Mouse (Mus musculus) kidney, postnatal 0 days (tissue): ENCODE data around the gene Mrpl22. TPM values are rescaled to one million over a fixed set of nuclear protein-coding genes. Genes with fewer than 3 reads are reported as not detected.

ENCODE experiments used
- ATAC-seq: fragments of 200-750 bp; cut with Nextera tagmentation; replicated peaks from 2 replicates; pipeline ENCODE4 v1.8.0; 2017; ENCODE audit warnings: low read depth, moderate number of reproducible peaks, moderate TSS enrichment, moderate library complexity; ENCODE audit not compliant: low FRiP score
- DNase-seq: peaks from one replicate; pipeline ENCODE4 v3.0.0-alpha.2; 2016; ENCODE audit warnings: low spot score
- H3K27ac ChIP-seq: fragments of 300-500 bp; sonication (generic); 2 replicates; pipeline ENCODE4 v1.5.1; 2014; ENCODE audit warnings: mild to moderate bottlenecking
- H3K27me3 ChIP-seq: fragments of 300-500 bp; sonication (generic); 2 replicates; pipeline ENCODE4 v1.6.1; 2014; ENCODE audit warnings: low read length, mixed read lengths; ENCODE audit not compliant: insufficient read depth
- H3K36me3 ChIP-seq: fragments of 300-500 bp; sonication (generic); 2 replicates; pipeline ENCODE4 v1.6.1; 2014; ENCODE audit warnings: low read length, mixed read lengths; ENCODE audit not compliant: insufficient read depth
- H3K4me1 ChIP-seq: fragments of 300-500 bp; sonication (generic); replicated peaks from 2 replicates; pipeline ENCODE4 v1.6.1; 2014; ENCODE audit warnings: antibody characterized with exemption, low read length, mixed read lengths; ENCODE audit not compliant: insufficient read depth
- H3K4me2 ChIP-seq: fragments of 300-500 bp; sonication (generic); 2 replicates; pipeline ENCODE4 v1.6.1; 2014; ENCODE audit warnings: mild to moderate bottlenecking, low read length, moderate library complexity, mixed read lengths
- H3K4me3 ChIP-seq: fragments of 300-500 bp; sonication (generic); replicated peaks from 2 replicates; pipeline ENCODE4 v1.5.1; 2014; ENCODE audit warnings: low read depth, low read length
- H3K9ac ChIP-seq: fragments of 300-500 bp; sonication (generic); 2 replicates; pipeline ENCODE4 v1.6.1; 2014; ENCODE audit warnings: low read depth, low read length
- H3K9me3 ChIP-seq: fragments of 300-500 bp; sonication (generic); replicated peaks from 2 replicates; pipeline ENCODE4 v1.6.1; 2016; ENCODE audit warnings: low read length, inconsistent platforms, mixed read lengths
- CTCF ChIP-seq: IDR thresholded peaks from 2 replicates; pipeline ENCODE4 v1.5.1; 2016; ENCODE audit warnings: antibody characterized with exemption, low read depth, mild to moderate bottlenecking, moderate library complexity
- WGBS: fragments of 180-500 bp; shearing (Covaris S2); extraction: QIAGEN DNeasy Blood & Tissue Kit; methylation state at CpG from one replicate; pipeline ENCODE4 v1.1.7; 2014; 5-methylcytosine and 5-hydroxymethylcytosine counted together
- polyA plus RNA-seq: library from polyadenylated mRNA; unstranded; fragments of >200 nt; fragmentation: Nextera tagmentation; extraction: Ambion mirVana; gene quantifications from 2 replicates; pipeline ENCODE4 v1.2.1, GENCODE M21; 2015

The Mrpl22 gene
- polyA plus RNA-seq, 1 experiment from 2014 or later = 139 TPM

- 90% methylated on average over 3 of the region's 3 CpGs for WGBS
- Histone ChIP-seq H3K4me1 (no peaks in the 10 kb centered on the region), H3K27ac (no peak overlapping the region), H3K9ac (no peak overlapping the region), H3K9me3 (no peaks in the 10 kb centered on the region), H3K36me3 (peaks cover 70% of the 10 kb centered on the region), H3K4me3 (no peak overlapping the region), H3K4me2 (no peak overlapping the region), H3K27me3 (no peaks in the 10 kb centered on the region)
- TF ChIP-seq CTCF = no peak
- no peak for DNase-seq
- ATAC-seq = no peak
Observed at GRCm38 (mm10) chr11:58132026-58132425, 39.4 kb upstream of the Mrpl22 start.

GRCm38 (mm10) chr11:58134869-58135268, 36.6 kb upstream of the Mrpl22 start:
- no peaks in the 10 kb centered on the region for H3K9me3 ChIP-seq
- no peak overlapping the region for H3K4me3 ChIP-seq
- no peak for ATAC-seq
- peaks cover 68% of the 10 kb centered on the region for H3K36me3 ChIP-seq
- H3K27ac ChIP-seq = no peak overlapping the region
- no peak for TF ChIP-seq CTCF
- no peak overlapping the region for H3K4me2 ChIP-seq
- no peak for DNase-seq
- H3K27me3 ChIP-seq = no peaks in the 10 kb centered on the region
- H3K9ac ChIP-seq = no peak overlapping the region
- H3K4me1 ChIP-seq = no peaks in the 10 kb centered on the region

GRCm38 (mm10) chr11:58135296-58135695, 36.2 kb upstream of the Mrpl22 start:
- DNase-seq = no peak

GRCm38 (mm10) chr11:58136677-58137076, 34.8 kb upstream of the Mrpl22 start:
- TF ChIP-seq CTCF = no peak
- no peak overlapping the region for H3K4me3 ChIP-seq
- no peak overlapping the region for H3K4me2 ChIP-seq
- H3K36me3 ChIP-seq = peaks cover 70% of the 10 kb centered on the region
- 87% methylated on average over 6 of the region's 6 CpGs for WGBS
- ATAC-seq (no peak), DNase-seq (no peak)
- H3K27me3 ChIP-seq = no peaks in the 10 kb centered on the region
- no peaks in the 10 kb centered on the region for H3K4me1 ChIP-seq
- H3K9ac ChIP-seq = no peak overlapping the region
- H3K27ac ChIP-seq = no peak overlapping the region
- H3K9me3 ChIP-seq = no peaks in the 10 kb centered on the region

More at GRCm38 (mm10) chr11:58135296-58135695, 36.2 kb upstream of the Mrpl22 start:
- Histone ChIP-seq H3K4me1 (no peaks in the 10 kb centered on the region), H3K4me2 (no peak overlapping the region), H3K36me3 (peaks cover 68% of the 10 kb centered on the region), H3K4me3 (no peak overlapping the region), H3K27ac (no peak overlapping the region), H3K27me3 (no peaks in the 10 kb centered on the region), H3K9ac (no peak overlapping the region), H3K9me3 (no peaks in the 10 kb centered on the region)
- no peak for ATAC-seq
- no peak for TF ChIP-seq CTCF

GRCm38 (mm10) chr11:58138821-58139220, 32.6 kb upstream of the Mrpl22 start:
- peaks cover 70% of the 10 kb centered on the region for H3K36me3 ChIP-seq
- no peak overlapping the region for H3K9ac ChIP-seq
- no peaks in the 10 kb centered on the region for H3K4me1 ChIP-seq
- TF ChIP-seq CTCF = no peak
- no peak for DNase-seq
- no peak overlapping the region for H3K4me2 ChIP-seq
- no peaks in the 10 kb centered on the region for H3K27me3 ChIP-seq
- ATAC-seq = no peak
- H3K4me3 ChIP-seq = no peak overlapping the region
- H3K27ac ChIP-seq = no peak overlapping the region
- WGBS = 93% methylated on average over 11 of the region's 11 CpGs
- no peaks in the 10 kb centered on the region for H3K9me3 ChIP-seq

- no peaks in the 10 kb centered on the region for H3K4me1 ChIP-seq
- H3K9ac ChIP-seq = no peak overlapping the region
- H3K27me3 ChIP-seq = no peaks in the 10 kb centered on the region
- peaks cover 69% of the 10 kb centered on the region for H3K36me3 ChIP-seq
- no peak for TF ChIP-seq CTCF
- 77% methylated on average over 3 of the region's 3 CpGs for WGBS
- no peak overlapping the region for H3K4me2 ChIP-seq
- H3K27ac ChIP-seq = no peak overlapping the region
- H3K4me3 ChIP-seq = no peak overlapping the region
- DNase-seq (no peak), ATAC-seq (no peak)
- H3K9me3 ChIP-seq = no peaks in the 10 kb centered on the region
Observed at GRCm38 (mm10) chr11:58139466-58139865, 32.0 kb upstream of the Mrpl22 start.

- no peak overlapping the region for H3K4me2 ChIP-seq
- no peak overlapping the region for H3K27ac ChIP-seq
- no peak overlapping the region for H3K9ac ChIP-seq
- no peaks in the 10 kb centered on the region for H3K27me3 ChIP-seq
- ATAC-seq (no peak), DNase-seq (no peak)
- no peaks in the 10 kb centered on the region for H3K9me3 ChIP-seq
- H3K36me3 ChIP-seq = peaks cover 77% of the 10 kb centered on the region; the same call in 1 of the 2 replicates
- TF ChIP-seq CTCF = no peak
- H3K4me1 ChIP-seq = no peaks in the 10 kb centered on the region
- 92% methylated on average over 9 of the region's 9 CpGs for WGBS
- H3K4me3 ChIP-seq = no peak overlapping the region
Observed at GRCm38 (mm10) chr11:58143704-58144426, 27.6 kb upstream of the Mrpl22 start.
